Mouse (Mus musculus): ENCODE data around the gene Zfp622. TPM values are rescaled to one million over a fixed set of nuclear protein-coding genes. Genes with fewer than 3 reads are reported as not detected.

The Zfp622 gene
- total and polyA plus RNA-seq, 3 experiments = 65.6 to 146 (median 84.3) TPM

DNA sequence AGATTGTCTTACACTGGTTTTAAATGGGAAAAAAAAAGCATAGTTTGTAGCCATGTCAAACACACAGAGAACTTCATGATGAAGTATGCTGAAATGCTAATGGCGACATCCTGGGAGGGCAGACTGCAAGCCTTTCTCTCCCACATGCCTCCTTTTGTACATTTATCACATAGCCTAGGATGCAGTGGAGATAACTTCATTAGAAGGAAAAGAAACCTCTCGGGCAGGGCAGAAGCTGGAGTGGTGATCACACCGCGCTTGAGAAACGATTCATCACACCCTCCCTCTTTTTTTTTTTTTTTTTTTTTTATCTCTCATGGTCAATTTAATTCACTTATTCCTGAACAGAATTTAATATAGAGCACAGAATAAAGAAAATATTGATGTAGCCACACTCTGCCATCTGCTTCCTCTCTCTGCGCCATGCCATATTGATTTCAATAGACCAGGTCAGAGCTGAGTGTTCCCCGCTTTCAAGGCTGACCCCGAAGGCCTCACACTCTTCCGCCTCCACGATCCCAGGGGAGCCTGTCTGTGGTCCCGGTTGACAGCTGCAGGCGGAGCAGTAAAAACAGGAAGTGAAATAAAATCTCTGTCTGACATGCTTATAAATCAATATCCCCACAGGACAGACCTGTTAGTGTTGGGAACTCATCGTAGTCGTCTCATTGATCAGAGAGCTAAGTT is 32.0 kb downstream of the Zfp622 start:
- in situ Hi-C loops (cut with MboI; ENCODE audit: low pct_ligation_motif_present, low pct_unique_long_range_greater_than_20kb, low sequenced_read_pairs) (loop anchor here (10.0 kb wide), 1 partner anchor 309 kb away; no protein-coding TSS in a partner anchor), dilution Hi-C loops (cut with MboI; ENCODE audit: extremely low pct_ligation_motif_present, extremely low pct_unique_long_range_greater_than_20kb, low sequenced_read_pairs) (no loop called here)
- H3K9me3 ChIP-seq (replicated peaks; ENCODE audit: low read length) = no peaks in the 10 kb centered on the region
- no peaks in the 10 kb centered on the region for H3K36me3 ChIP-seq (replicated peaks in 1 of 2; ENCODE audit: control insufficient read depth in 1 of 2, insufficient read depth in 1 of 2, low read length in 1 of 2)
- H3K9ac ChIP-seq (ENCODE audit: insufficient read depth, low read depth) = peak overlapping the region; percentile 31; the same call in 1 of the 2 replicates
- no peaks in the 10 kb centered on the region for H3K79me2 ChIP-seq (replicated peaks; ENCODE audit: control insufficient read depth, extremely low read depth, insufficient read depth, poor library complexity, severe bottlenecking)
- no peaks in the 10 kb centered on the region for H3K27me3 ChIP-seq (replicated peaks)
- peaks cover 5 to 25% of the 10 kb centered on the region in 2 experiments; a peak in 3 of 4 replicates for H3K4me1 ChIP-seq (ENCODE audit: control insufficient read depth in 1 of 2, insufficient read depth in 2 of 2)
- no peak for TF ChIP-seq ZKSCAN1 (IDR thresholded peaks at IDR 0.05; ENCODE audit: borderline replicate concordance, low read depth, low read length)
- peak; percentile 92 for TF ChIP-seq IRF4 (IDR thresholded peaks at IDR 0.05; ENCODE audit: low read depth, low read length)
- TF ChIP-seq JUN (IDR thresholded peaks at IDR 0.05; ENCODE audit: insufficient read depth, low read depth, low read length) = 0 out of 2 replicates have a peak, but pooled peaks have one; percentile 6
- TF ChIP-seq ETS1 (conservative IDR thresholded peaks at IDR 0.05; ENCODE audit: low read depth, low read length) = peak; percentile 88
- TF ChIP-seq MAX (IDR thresholded peaks at IDR 0.05; ENCODE audit: low read length) = peak; percentile 74; the same call in 1 of the 2 replicates
- peak; percentile 82 for TF ChIP-seq ELF1 (IDR thresholded peaks at IDR 0.05; ENCODE audit: low read depth, low read length)
- TF ChIP-seq ZC3H11A (IDR thresholded peaks at IDR 0.05; ENCODE audit: low read depth, low read length) = no peak
- peak; percentile 91 for TF ChIP-seq RCOR1 (conservative IDR thresholded peaks at IDR 0.05; ENCODE audit: low read depth, low read length)
- peak; percentile 80; the same call in 1 of the 2 replicates for TF ChIP-seq SIN3A (IDR thresholded peaks at IDR 0.05; ENCODE audit: low read length)
- TF ChIP-seq ZMIZ1 (IDR thresholded peaks at IDR 0.05; ENCODE audit: low read depth, low read length) = no peak
- TF ChIP-seq PAX5 (IDR thresholded peaks at IDR 0.05; ENCODE audit: low read length) = no peak
- TF ChIP-seq TBP (conservative IDR thresholded peaks at IDR 0.05; ENCODE audit: low read depth, low read length) = peak; percentile 45; the same call in 1 of the 2 replicates
- TF ChIP-seq NRF1 (IDR thresholded peaks at IDR 0.05; ENCODE audit: low read depth, low read length) = no peak
- TF ChIP-seq ZNF384 (IDR thresholded peaks at IDR 0.05; ENCODE audit: low read depth, low read length) = peak; percentile 79
- TF ChIP-seq E2F4 (IDR thresholded peaks at IDR 0.05; ENCODE audit: insufficient replicate concordance, low read depth, low read length) = no peak
- TF ChIP-seq POLR2A (IDR thresholded peaks at IDR 0.05; ENCODE audit: low read depth, low read length) = peak; percentile 32; the same call in 1 of the 2 replicates
- peak; percentile 34; the same call in 1 of the 2 replicates for TF ChIP-seq HCFC1 (IDR thresholded peaks at IDR 0.05; ENCODE audit: low read depth, low read length)
- no peak; the same call in 1 of the 2 replicates for TF ChIP-seq JUND (conservative IDR thresholded peaks at IDR 0.05; ENCODE audit: low read depth, low read length)
- no peak for TF ChIP-seq MAZ (IDR thresholded peaks at IDR 0.05; ENCODE audit: low read depth, low read length)
- TF ChIP-seq POLR2AphosphoS2 (IDR thresholded peaks at IDR 0.05; ENCODE audit: low read depth, low read length) = no peak
- peak; percentile 71 for TF ChIP-seq CHD2 (IDR thresholded peaks at IDR 0.05; ENCODE audit: low read length)
- peak; percentile 62; the same call in 1 of the 2 replicates for TF ChIP-seq MYC (IDR thresholded peaks at IDR 0.05; ENCODE audit: low read depth, low read length)
- TF ChIP-seq MAFK (IDR thresholded peaks at IDR 0.05; ENCODE audit: insufficient replicate concordance, low read length) = peak; percentile 72
- peak; percentile 30; the same call in 1 of the 2 replicates for TF ChIP-seq NELFE (IDR thresholded peaks at IDR 0.05; ENCODE audit: low read depth, low read length)
- TF ChIP-seq USF2 (conservative IDR thresholded peaks at IDR 0.05; ENCODE audit: low read depth, low read length) = no peak
- no peak for TF ChIP-seq USF1 (IDR thresholded peaks at IDR 0.05; ENCODE audit: low read depth, low read length)
- TF ChIP-seq UBTF (IDR thresholded peaks at IDR 0.05; ENCODE audit: low read depth, low read length) = no peak
- no peak; the same call in none of the 2 replicates for TF ChIP-seq RAD21 (IDR thresholded peaks at IDR 0.05; ENCODE audit: low read depth, low read length)
- TF ChIP-seq CHD1 (IDR thresholded peaks at IDR 0.05; ENCODE audit: low read depth, low read length) = no peak
- TF ChIP-seq EP300 (IDR thresholded peaks at IDR 0.05; ENCODE audit: low read length) = peak; percentile 97
- peak; percentile 78 for TF ChIP-seq BHLHE40 (IDR thresholded peaks at IDR 0.05; ENCODE audit: low read depth, low read length)
- TF ChIP-seq GABPA (IDR thresholded peaks at IDR 0.05; ENCODE audit: insufficient replicate concordance, low read depth, low read length) = no peak
- TF ChIP-seq TCF12 (IDR thresholded peaks at IDR 0.05; ENCODE audit: low read depth, low read length) = peak; percentile 91
- TF ChIP-seq MEF2A (IDR thresholded peaks at IDR 0.05; ENCODE audit: borderline replicate concordance, low read depth, low read length) = peak; percentile 80
- TF ChIP-seq KAT2A (IDR thresholded peaks at IDR 0.05; ENCODE audit: insufficient replicate concordance, low read length) = peak; percentile 76
- peak; percentile 65; the same call in 1 of the 2 replicates for TF ChIP-seq MXI1 (IDR thresholded peaks at IDR 0.05; ENCODE audit: low read depth, low read length)
- TF ChIP-seq SMC3 (IDR thresholded peaks at IDR 0.05; ENCODE audit: low read depth, low read length) = peak; percentile 22; the same call in 1 of the 2 replicates
- no peak for TF ChIP-seq CTCF (conservative IDR thresholded peaks at IDR 0.05 in 1 of 2, IDR thresholded peaks at IDR 0.05 in 1 of 2; ENCODE audit: low read depth in 2 of 2, low read length in 2 of 2)
- DNase-seq (ENCODE audit: extremely low read depth) = peak; percentile 97
- H3K4me3 ChIP-seq (replicated peaks in 1 of 3; ENCODE audit: low read depth in 2 of 3, low read length in 2 of 3, poor library complexity in 1 of 3) = no peak overlapping the region
- no peak overlapping the region for H3K27ac ChIP-seq (ENCODE audit: insufficient read depth, low read depth)
- peak overlapping the region; percentile 65 for H3K4me2 ChIP-seq (ENCODE audit: insufficient read depth, low read depth, poor library complexity, severe bottlenecking)
